Comparison of ENCODE assay signal across 9 mouse cellular contexts in the genomic region with DNA sequence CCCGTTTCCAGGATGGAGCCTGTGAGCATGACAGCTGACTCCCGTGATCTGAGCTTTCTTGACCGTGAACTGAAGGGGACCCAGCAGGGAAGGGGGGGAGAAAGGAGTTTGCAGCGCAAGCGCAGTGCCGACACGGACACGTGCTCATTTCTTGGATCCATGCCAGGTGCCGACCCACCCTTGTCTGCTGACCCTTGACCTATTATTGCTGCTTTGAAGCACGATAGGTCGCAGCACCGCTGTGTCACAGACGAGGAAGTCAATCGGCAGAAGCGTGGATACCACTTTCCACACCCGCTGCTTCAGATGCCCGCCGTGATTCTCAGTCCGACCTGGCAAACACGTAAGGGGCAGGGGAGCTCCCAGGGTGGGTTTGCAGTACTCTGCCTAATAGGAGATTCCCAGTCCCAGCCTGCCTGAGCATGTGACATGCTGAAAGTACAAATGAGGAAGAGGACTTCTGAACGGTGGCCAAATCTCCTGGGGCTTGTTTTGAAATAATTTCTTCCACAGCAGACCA. TPM values are rescaled to one million over a fixed set of nuclear protein-coding genes. Genes with fewer than 3 reads are reported as not detected.
DNase-seq lines count a peak whose midpoint lies in the region; ATAC-seq lines count a peak whose summit lies in the region.
"Had no signal": no experiment of that assay in that cellular context is flagged by ENCODE, and none has a peak within 500 bp of the region (broad histone marks: within the 10 kb centered on the region; RNA-seq: fewer than 3 reads in every experiment).

No protein-coding gene starts in this region.

- H3K9me3 ChIP-seq in limb, embryonic 13.5 days: no peaks in the 10 kb centered on the region

- DNase-seq in embryo, embryonic 10 days (ENCODE audit: low spot score): peak; percentile 27
- no peak for DNase-seq in embryo, embryonic 9.5 days (ENCODE audit: extremely low spot score)
- DNase-seq in right cerebral cortex, postnatal 14 days: peak; percentile 43
- no peak for DNase-seq in right cerebral cortex, postnatal 36 days (ENCODE audit: low spot score in 2 of 2)
- peak; percentile 35 to 46 for DNase-seq in gastrocnemius, postnatal 36 days
- DNase-seq in retina, embryonic 14.5 days (ENCODE audit: low spot score): peak; percentile 85
- no peak for DNase-seq in urinary bladder, postnatal 4 days (ENCODE audit: low spot score in 2 of 2)

- H3K27me3 ChIP-seq in limb, embryonic 13.5 days: no peaks in the 10 kb centered on the region

- H3K4me1 ChIP-seq in limb, embryonic 13.5 days: peaks cover 8% of the 10 kb centered on the region

- intact Hi-C loops in gastrocnemius, postnatal 36 days (cut with DNase I): loop anchor here (5.0 to 10.0 kb wide), 2 partner anchors 52 to 189 kb away; no protein-coding TSS in a partner anchor

- peaks cover 4% of the 10 kb centered on the region; the same call in 1 of the 2 replicates for H3K36me3 ChIP-seq in limb, embryonic 13.5 days

- ATAC-seq in limb, embryonic 13.5 days (ENCODE audit: low FRiP score, low read depth): no peak

- no peak overlapping the region; the same call in 1 of the 2 replicates for H3K9ac ChIP-seq in limb, embryonic 13.5 days

- 48% methylated on average over 21 of the region's 21 CpGs for WGBS in limb, embryonic 13.5 days

- H3K4me3 ChIP-seq in limb, embryonic 13.5 days: no peak overlapping the region
- H3K4me3 ChIP-seq: erythroblast, embryonic 14.5 days had no signal

- no peak overlapping the region for H3K27ac ChIP-seq in limb, embryonic 13.5 days

- H3K4me2 ChIP-seq in limb, embryonic 13.5 days (replicated peaks): peak overlapping the region; percentile 44

RNA-seq across cellular contexts. Expression of a gene that starts 15.9 kb away (rescaled TPM):
- total RNA-seq in gastrocnemius, postnatal 36 days (2021): 1 to 10 TPM in 1 of 2 experiments, under 1 TPM in 1; 0.91 to 1.4 TPM
- 14.8 and 17.2 TPM in 2 replicates for polyA plus RNA-seq in limb, embryonic 13.5 days (2015; fragmentation: Nextera tagmentation; extraction: Ambion mirVana)

RNA-seq across cellular contexts. Expression of a gene that starts 35.0 kb away (rescaled TPM):
- 10 to 100 TPM; 17.7 to 20.7 TPM for total RNA-seq in gastrocnemius, postnatal 36 days (2021)
- 28.7 and 28.9 TPM in 2 replicates for polyA plus RNA-seq in limb, embryonic 13.5 days (2015; fragmentation: Nextera tagmentation; extraction: Ambion mirVana)

Comparison
In these comparisons a context has a peak if more than half of its experiments do, and no peak if none do; other contexts are left out.
1. DNase-seq: peak in embryo, embryonic 10 days (single experiment), right cerebral cortex, postnatal 14 days (single experiment), gastrocnemius, postnatal 36 days (2 of 2) and retina, embryonic 14.5 days (single experiment); none in embryo, embryonic 9.5 days (single experiment), right cerebral cortex, postnatal 36 days (0 of 2) and urinary bladder, postnatal 4 days (0 of 2).